In the genomic region with DNA sequence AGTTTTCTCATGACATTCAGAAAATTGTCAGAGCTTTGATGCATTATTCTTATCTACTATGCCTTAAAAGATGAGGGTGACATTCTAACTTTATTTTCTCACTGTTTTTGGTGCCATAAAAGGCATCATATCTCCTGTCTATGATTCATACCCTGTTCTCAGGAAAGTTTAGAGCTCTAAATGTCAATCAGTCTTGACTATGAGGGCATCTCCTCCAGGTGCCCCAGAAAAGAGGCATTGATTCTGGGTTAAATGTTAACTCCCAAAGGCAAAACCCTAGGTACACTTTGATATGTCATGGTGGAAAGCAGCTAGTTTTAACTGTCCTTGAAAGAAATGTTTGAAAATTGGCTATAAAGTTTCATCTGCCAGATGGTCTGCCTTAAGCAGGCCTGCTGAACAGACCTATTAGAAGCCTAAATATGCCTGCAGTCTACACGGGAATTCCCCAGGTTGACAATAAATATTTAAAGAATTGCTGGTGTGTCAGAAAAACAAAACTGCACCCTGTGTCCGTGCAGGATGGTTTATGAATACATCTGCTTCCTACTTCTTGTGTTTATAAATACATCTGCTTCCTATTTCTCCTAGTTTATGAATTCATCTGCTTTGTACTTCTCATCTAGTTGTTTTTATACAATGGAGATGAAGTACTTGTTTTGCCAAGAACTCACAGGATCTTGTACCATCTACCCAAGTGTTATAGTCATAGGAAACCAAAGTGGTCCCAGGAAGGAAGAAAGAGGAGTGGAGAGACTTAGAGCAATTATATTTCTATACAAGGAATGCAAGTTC, we compare ENCODE assay signal across 16 mouse cellular contexts.
"Had no signal": no experiment of that assay in that cellular context is flagged by ENCODE, and none has a peak within 500 bp of the region (broad histone marks: within the 10 kb centered on the region; RNA-seq: fewer than 3 reads in every experiment).

No protein-coding gene starts in this region.

- H3K27ac ChIP-seq: hindbrain, postnatal 0 days; limb, embryonic 13.5 days; liver, embryonic 14.5 days; midbrain, embryonic 10.5 days; neural tube, embryonic 12.5 days; stomach, embryonic 15.5 days had no signal

- H3K4me3 ChIP-seq: limb, embryonic 13.5 days; midbrain, embryonic 10.5 days; neural tube, embryonic 12.5 days; stomach, embryonic 15.5 days had no signal

- ATAC-seq: hindbrain, postnatal 0 days had no signal

- H3K4me2 ChIP-seq: limb, embryonic 13.5 days; neural tube, embryonic 12.5 days; stomach, embryonic 15.5 days had no signal

- H3K9me3 ChIP-seq: limb, embryonic 13.5 days; midbrain, embryonic 10.5 days; neural tube, embryonic 12.5 days; stomach, embryonic 15.5 days had no signal

- H3K27me3 ChIP-seq: limb, embryonic 13.5 days; neural tube, embryonic 12.5 days; stomach, embryonic 15.5 days had no signal

- H3K36me3 ChIP-seq: limb, embryonic 13.5 days; midbrain, embryonic 10.5 days; neural tube, embryonic 12.5 days; stomach, embryonic 15.5 days had no signal

- H3K9ac ChIP-seq: limb, embryonic 13.5 days; liver, embryonic 14.5 days; neural tube, embryonic 12.5 days; stomach, embryonic 15.5 days had no signal

- H3K4me1 ChIP-seq: limb, embryonic 13.5 days; midbrain, embryonic 10.5 days; neural tube, embryonic 12.5 days; stomach, embryonic 15.5 days had no signal

- DNase-seq: kidney, adult 11 months; kidney, adult 9 months; kidney, postnatal 14 days; left cerebral cortex, postnatal 4 days; midbrain, embryonic 14.5 days; retina, postnatal 1 day; right cerebral cortex, postnatal 4 days; spleen, adult 18-20 months; thymus, adult 2 months; thymus, postnatal 25 days had no signal
